Mouse (Mus musculus) layer of hippocampus, postnatal 10 days (tissue): ENCODE measurements around the gene Ccdc92b. TPM values are rescaled to one million over a fixed set of nuclear protein-coding genes. Genes with fewer than 3 reads are reported as not detected.

Experiments
- DNase-seq, 2 experiments: peaks; one replicate each; pipeline ENCODE4 v3.0.0; 2021; ENCODE audit warnings: low spot score in 2 of 2
- total RNA-seq, 2 experiments: library from RNA; stranded (reverse); gene quantifications; 2 replicates each; pipeline ENCODE4 v1.2.3; 2021

The Ccdc92b gene
- total RNA-seq, 2 experiments from 2014 or later = 15.9 to 16.3 TPM

DNA sequence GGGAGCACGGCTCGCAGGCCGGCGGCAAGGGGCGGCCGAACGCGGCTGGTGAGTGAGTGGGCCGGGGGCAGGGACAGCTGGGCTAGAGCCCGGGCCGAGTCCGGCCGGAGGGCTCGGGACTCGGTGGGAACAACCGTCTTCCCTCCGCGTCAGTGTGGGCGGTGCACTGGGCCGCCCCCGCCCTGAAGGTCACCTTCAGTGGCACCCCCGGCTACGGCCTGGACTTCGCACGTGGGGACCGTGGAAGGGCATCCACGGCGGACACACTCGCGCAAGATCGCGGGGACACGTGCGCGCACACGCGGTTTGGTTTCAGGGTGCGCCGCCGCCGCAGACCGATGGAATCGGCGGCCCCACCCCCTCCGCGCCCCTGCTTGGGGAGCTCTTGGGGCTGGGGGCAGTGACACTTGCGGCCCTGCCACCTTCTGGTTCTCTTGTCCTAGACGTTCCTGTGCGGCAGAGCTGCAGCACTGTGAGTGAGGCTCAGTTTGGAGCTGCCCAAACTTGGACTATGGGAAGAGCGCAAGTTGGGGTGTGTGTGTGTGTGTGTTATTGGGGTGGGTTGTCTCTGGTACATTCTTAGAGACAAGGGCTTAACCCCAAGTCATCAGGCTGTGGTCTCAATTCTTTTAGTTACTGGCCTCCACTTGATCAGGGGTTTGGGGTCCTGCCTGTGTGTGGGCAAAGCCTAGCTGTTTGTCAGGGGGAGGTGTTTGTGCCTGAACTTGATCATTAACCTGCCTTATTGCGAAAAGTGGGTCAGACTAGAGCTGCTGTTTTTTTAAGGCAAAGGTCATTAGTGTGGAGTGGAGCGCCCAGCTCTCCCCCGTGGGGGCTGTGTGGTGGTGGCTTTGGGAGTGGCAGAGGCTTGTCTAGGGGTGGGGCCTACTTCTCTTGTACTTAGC lies 30.5 kb downstream of the Ccdc92b start:
- peak in 1 of 2 experiments; percentile 47 for DNase-seq

DNA sequence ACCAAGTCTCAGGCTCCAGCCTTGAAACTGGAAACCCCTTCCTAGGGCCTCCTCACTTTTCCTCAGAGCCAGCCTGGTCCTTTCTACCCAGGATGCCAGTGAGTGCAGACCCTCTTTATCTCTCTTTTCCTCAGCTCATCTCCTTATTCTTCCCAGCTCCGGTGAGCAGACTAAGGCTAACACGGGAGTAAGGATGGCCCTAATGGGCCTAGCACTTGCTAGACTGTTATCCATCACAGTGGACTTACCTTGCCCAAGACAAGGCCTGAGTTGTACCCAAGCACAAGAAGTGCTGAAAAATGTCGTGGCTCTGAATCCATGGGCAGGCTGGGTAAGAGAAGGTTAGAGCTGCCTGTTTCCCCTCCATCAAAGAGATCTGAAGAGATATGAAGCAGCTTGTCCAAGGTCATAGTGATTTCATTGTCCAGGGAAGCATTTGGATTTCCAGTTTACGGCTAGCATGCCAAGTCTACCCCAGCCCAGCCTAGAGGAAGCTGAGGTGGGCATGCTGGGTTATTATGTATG lies 31.2 kb downstream of the Ccdc92b start:
- no peak for DNase-seq

DNA sequence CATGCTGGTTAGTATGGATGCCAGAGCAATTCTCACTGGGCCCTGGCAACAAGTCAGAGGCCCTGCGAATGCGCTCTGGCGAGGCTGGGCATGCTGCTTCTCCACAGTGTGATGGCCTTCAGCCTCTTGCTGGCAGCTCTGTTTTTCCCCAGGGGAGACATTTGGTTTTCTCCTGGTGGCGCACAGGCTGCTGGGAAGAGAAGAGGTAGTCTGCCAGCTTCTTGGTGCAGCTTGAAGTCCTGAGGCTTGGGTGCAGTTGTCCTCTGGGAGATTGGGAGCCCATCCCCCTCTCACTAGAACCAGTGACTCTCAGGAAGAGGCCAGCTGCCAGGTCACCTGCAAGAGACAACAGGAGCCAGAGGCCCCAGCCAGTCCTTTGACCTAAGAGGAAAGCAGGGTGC lies 33.4 kb downstream of the Ccdc92b start:
- peak; percentile 27 to 46 for DNase-seq

DNA sequence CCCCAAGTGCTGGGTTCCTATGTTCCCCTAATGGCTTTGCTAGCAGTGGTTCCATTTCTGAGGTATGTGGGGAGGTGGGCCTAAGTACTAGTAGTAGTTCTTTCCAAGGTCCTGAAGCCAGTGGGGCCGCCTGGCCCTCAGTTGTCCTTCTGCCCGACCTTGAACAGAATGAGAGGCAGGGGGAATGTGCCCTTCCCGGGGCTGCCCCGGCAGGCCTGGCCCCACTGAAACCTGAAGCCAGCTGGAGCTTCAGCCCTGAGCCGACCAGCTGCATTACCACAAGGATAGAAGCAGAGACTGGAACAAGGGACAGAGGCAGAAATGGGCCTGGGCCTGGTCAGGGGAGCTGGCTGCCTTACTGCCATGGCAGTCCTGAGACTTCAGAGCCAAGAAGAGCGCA lies 34.0 kb downstream of the Ccdc92b start:
- no peak for DNase-seq

DNA sequence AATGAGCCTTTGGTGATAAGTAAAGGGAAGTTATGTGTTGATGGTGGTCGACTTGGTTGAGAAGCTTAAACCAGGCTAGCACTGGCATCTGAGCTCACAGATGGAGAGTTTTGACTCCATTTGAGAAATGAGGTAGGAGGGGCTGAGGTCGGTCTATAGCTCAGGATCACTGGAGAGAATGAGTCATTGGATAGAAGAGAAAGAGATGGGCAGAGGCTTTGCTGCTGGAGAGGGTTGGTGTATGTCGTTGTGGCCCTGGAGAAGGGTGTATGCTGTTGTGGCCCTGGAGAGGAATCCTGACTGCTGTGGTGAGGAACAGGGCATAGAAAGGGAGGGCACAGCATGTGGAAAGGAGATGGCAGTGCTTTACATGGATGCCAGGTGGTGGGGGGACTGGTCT lies 36.5 kb downstream of the Ccdc92b start:
- no peak for DNase-seq

DNA sequence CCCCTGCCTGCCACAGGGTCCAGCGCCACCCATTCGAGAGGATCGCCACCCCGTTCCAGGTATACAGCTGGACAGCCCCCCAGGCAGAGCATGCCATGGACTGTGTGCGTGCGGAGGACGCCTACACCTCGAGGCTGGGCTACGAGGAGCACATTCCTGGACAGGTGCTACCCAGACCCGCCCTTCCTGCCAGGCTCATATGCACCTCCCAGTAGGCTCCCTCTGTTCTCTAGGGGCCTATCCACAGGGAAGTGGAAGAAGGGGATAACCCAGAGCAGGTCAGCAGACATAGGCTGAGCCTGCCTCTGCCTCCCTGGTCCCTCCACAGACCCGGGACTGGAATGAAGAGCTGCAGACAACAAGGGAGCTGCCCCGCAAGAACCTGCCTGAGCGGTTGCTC lies 40.9 kb downstream of the Ccdc92b start:
- DNase-seq = no peak

DNA sequence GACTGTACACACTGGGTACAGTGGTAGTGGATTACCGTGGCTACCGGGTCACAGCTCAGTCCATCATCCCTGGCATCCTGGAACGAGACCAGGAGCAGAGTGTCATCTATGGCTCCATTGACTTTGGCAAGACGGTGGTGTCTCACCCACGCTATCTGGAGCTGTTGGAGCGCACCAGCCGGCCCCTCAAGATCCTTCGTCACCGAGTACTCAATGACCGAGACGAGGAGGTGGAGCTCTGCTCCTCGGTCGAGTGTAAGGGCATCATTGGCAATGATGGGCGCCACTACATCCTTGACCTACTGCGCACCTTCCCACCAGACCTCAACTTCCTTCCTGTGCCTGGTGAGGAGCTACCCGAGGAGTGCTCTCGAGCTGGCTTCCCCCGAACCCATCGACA lies 42.2 kb downstream of the Ccdc92b start:
- DNase-seq = no peak

DNA sequence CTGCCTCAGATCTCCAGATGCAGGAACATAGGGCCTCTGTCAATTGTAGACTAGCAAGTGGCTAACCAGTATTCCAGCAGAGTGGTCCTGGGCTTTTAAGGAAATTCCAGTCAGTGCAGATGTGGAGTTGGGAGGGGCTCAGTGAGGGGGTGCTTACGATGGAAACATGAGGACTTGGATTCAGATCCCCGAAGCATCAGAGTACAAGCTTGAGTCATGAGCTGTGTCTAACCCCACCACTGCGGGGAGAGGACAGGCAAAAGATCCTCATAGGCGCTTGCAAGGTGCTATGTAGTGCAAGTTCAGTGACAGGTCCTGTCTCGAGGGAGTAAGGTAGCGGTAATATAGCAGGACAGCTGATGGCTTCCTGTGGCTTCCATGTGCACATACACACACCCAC lies 42.8 kb downstream of the Ccdc92b start:
- DNase-seq = no peak

DNA sequence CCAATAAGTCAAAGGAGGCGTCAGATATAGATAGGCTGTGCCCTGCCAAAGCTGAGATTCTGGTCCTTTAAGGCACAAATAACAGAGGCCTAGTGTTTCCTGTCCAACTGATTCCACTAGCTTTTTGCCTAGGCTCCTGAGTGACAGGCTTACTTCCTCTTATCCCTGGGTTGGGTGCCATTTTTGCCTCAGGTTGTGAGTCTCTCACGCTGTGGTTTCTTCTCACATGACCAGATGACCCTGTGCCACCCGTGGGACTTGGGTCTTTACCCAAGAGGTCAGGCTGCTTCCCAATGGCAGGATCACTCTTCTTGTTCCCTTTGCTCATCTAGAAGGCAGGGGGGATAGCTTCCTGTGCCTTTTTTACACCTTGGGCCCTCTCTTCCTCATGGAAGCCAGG lies 44.9 kb downstream of the Ccdc92b start:
- DNase-seq = no peak

DNA sequence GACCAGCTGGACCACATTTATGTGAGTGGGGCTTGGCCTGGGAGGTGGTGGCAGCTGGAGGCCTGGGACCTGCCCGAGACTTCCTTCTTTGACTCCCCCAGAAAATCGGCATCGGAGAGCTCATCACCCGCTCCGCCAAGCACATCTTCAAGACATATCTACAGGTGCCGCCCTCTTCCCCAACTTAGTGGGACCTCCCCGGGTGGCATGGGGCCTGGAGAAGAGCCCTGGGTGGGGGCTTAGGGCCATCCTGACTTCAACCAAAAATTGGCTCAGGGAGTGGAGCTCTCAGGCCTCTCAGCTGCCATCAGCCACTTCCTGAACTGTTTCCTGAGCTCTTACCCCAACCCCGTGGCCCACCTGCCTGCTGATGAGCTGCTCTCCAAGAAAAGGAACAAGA lies 45.5 kb downstream of the Ccdc92b start:
- DNase-seq = no peak

DNA sequence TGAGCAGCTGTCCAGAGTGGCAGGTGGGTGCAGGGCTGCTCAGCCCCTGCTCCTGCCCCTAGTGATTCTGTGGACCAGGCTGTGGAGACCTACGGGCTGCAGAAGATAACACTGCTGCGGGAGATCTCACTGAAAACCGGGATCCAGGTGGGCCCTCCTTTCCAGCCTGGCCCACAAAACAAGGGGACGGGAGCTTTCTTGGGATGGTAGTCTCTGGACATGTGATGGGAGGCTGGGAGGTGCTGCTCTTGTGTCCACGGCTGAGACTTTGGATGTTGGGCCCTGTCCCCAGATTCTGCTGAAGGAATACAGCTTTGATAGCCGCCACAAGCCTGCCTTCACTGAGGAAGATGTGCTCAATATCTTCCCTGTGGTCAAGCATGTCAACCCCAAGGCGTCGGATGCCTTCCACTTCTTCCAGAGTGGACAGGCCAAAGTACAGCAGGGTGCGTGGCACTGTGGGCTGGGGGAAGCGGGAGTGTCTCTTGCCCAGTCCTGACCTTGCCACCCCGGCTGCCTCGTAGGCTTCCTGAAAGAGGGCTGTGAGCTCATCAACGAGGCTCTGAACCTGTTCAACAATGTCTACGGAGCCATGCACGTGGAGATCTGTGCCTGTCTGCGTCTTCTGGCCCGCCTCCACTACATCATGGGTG lies 46.4 kb downstream of the Ccdc92b start:
- peak in 1 of 2 experiments; percentile 10 for DNase-seq

DNA sequence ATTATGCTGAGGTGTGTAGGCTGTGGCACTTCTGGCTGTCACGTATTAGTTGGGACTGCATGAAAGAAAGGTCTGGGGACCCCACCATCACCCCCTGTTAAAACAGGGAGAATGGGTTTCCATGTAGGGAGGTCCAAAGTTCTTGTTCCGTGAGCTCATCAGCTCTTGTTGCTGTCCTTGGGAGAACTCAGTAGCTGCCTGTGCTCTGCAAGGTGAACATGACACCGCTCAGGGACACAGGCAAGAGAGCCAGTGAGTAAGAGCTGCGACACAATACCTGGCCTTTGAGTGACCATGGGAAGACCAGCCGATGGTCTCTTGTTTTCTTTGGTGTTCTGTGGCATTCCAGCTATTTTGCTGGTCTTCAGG lies 46.9 kb downstream of the Ccdc92b start:
- DNase-seq = no peak

DNA sequence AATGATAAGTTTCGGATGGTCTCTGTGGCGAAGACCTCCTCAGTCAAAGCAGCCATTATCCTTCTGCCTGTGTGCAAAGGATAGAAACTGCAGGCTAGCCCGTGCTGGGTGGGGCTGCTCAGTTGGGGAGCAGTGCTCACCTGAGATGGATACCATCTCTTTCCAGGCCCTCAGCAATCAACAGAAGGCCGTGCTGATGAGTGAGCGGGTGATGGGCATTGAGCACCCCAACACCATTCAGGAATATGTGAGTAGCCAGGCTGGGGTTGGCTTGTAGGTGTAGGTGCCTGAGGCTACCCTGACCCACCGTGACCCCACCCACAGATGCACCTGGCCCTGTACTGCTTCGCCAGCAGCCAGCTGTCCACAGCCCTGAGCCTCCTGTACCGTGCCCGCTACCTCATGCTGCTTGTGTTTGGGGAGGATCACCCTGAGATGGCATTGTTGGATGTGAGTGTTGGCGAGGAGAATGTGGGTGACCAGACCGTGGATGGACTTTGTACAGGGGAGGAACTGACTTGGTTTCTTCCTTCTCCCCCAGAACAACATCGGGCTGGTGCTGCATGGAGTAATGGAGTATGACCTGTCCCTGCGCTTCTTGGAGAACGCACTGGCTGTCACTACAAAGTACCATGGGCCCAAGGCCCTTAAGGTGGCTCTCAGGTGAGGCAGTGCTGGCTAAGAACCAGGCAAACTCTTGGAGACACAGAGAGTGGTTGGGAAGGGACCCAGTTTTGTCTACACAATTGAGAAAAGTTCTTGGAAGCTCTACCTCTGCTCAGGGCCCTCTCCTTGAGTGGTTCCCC lies 47.6 kb downstream of the Ccdc92b start:
- peak in 1 of 2 experiments; percentile 7 for DNase-seq

DNA sequence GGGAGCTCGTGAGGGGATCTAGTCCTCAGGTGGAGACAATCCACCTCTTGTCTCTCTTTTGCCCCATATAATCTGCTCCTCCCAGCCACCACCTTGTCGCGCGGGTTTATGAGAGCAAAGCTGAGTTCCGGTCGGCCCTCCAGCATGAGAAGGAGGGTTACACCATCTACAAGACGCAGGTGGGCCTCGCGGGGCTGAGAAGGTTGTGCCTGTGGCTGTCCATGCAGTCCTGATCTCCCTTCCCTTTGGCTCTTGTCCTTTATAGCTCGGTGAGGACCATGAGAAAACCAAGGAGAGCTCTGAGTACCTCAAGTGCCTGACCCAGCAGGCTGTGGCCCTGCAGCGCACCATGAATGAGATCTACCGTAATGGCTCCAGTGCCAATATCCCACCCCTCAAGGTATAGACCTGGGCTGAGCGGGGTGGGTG lies 48.2 kb downstream of the Ccdc92b start:
- peak in 1 of 2 experiments; percentile 7 for DNase-seq

DNA sequence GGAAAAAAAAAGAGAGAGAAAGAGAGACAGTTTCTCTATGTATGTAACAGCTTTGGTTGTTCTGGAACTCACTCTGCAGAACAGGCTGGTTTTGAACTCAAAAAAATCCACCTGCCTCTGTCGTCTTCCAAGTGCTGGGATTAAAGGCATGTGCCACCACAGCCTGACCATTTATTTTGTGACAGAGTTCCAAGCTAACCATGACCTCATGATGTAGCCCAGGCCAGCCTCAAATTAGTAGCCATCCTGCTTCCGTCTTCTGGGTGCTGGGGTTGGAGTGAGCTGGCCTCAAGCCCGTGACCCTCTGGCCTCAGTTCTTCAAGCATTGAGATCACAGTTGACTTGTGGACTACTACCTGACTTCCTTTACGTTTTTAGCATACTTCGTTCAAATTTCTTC lies 49.1 kb downstream of the Ccdc92b start:
- peak in 1 of 2 experiments; percentile 3 for DNase-seq

DNA sequence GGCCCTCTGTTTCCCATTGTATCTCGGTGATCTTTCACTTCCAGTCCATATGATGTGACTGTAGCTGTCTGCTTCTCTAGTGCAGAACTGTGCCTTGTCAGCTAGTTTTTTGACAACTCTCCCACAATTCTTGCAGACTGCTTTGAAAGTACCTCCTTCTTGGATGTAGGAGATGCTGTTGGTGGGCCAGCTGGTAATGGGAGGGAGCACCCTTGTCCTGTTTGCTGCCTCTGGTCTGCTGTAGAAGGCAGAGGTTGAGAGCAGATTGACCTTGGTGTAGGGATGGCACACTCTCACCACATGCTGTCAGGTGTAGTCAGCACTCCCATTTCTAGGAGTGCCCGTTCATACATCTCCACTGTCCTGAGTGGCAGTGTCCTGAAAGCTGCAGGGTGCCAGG lies 49.6 kb downstream of the Ccdc92b start:
- no peak for DNase-seq

DNA sequence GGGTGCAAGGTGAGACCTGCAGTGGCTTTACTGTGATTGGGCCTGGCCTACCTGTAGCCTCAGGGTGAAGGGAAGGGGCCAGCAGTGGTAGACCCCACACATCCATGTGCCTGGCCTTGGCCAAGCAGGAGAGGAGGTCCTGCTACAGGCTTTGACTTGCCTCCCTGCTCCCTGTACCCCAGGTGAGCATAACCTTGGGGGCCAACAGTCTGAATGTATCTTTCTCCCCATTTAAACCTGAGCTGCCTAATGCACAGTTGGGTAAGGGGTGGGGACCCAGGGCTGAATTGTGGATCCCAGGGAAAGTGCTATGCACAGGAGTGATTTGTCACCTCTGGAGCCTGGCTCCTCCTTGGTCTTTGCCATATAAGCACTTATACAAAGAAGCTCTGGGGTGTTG lies 50.7 kb downstream of the Ccdc92b start:
- no peak for DNase-seq

DNA sequence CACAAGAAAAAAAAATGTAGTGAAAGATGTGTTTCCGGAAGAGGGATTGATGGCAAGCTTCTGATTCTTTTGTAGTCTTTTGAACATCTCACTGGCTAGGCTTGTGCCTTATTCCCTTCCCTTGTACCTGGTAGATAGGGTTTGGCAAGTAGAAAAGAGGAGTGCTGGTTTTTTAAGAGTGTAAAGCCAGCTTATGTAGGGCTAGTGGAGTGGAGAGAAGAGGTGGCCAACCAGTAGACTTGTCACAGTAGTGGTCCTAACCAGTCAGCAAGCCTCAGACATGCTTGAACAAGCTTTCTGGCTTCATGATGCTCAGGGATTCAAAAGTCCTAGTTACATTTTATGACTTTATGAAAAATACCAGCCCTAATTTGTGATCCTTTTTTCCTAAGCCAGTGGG lies 51.6 kb downstream of the Ccdc92b start:
- DNase-seq = no peak

DNA sequence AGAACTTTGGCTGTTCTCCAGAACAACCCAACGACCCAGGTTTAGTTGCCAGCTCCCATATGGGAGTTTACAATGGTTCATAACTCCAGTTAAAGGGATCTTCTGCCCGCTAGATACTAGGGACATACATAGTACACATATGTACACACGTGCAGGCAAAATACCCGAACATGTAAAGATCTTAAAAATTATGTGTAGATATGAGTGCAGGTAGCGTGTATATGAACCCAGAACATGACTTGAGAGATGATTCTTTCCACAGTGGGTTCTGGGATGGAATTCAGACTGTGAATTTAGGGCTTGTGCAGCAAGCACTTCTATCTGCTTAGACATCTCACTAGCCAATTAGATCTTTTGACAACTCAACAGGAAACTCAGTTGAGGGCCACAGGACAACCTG lies 52.4 kb downstream of the Ccdc92b start:
- DNase-seq = no peak

DNA sequence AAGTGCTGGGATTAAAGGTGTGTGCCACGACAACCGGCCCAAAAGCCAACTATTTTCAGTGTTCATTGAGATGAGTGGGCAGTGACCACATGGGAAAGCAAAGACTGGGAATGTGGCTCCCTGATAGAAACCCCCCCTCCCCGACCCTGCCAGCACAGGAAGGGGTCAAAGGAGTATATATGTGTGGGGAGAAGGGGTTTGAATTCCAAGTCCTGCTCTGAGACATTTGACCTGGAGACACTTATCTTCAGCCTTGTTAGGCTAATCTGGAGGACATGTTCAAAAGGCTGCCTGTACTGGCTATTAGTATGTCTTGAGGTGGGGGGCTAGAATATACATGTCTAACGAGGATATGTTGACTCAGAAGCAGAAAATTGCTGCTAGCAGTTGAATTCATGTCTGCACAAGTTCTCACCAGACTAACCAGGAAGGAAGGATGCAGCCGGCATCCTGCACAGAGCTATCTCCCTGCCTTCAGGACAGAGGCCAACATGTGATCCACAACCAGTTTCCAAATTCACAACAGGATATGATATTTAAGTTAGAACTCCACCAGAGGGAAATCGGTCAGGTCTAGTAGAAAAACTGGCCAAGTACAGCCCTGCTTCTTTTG lies 53.6 kb downstream of the Ccdc92b start:
- DNase-seq = no peak

DNA sequence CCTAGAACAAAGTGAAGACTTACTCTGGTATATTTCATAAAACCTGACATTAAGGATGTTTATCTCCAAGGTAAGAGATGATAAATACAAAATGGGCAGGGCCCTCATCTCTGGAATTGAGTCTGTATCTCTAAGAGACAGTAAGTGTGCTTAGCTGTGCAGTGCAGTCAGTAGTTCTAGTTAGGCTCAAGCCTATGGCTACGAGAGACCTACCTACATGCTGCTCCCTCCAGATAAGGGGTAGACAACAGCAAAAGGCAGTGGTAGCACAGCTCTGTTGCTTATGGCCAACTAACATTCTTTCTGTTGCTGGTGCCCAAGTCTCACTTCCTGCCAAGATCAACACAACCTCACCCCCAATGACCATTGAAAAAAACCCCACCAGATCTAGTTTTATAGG lies 54.2 kb downstream of the Ccdc92b start:
- no peak for DNase-seq
